Mouse (Mus musculus): Measurements from ENCODE around the gene Bdh2.

DNA sequence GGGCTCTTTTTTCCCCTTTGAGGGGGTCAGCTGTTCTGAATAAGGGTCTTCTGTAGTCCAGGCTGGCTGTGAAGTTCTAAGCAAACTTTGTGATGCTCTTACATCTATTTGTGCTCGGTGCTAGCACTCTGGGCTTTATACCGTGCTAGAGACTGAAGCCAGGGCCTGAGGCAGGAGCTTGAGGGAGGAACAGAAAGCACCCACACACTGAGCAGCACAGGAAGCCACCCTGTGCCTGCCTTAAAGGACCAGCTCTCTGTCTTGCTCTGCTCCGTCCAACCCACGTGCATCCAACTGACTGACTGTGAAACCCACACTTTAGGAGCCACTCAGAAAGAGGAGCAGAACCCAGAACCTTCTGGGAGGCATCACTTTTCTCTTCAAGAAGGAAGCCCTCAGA, 861 bp upstream of the Bdh2 start:
- TF ChIP-seq POLR2A (IDR thresholded peaks at IDR 0.05; ENCODE audit: insufficient read depth, low read depth, low read length) (no peak), CTCF (IDR thresholded peaks at IDR 0.05; ENCODE audit: insufficient read depth, low read depth, low read length) (no peak)
